Mouse (Mus musculus) heart, postnatal 0 days (tissue): ENCODE data around the gene Xrcc1.

ENCODE experiments used
- CTCF ChIP-seq: IDR thresholded peaks from 2 replicates; pipeline ENCODE4 v1.5.1; 2016; ENCODE audit warnings: antibody characterized with exemption, control low read depth, low read depth
- EP300 ChIP-seq: IDR thresholded peaks from 2 replicates; pipeline ENCODE4 v1.6.1; 2016; ENCODE audit warnings: antibody characterized with exemption, low read depth

DNA sequence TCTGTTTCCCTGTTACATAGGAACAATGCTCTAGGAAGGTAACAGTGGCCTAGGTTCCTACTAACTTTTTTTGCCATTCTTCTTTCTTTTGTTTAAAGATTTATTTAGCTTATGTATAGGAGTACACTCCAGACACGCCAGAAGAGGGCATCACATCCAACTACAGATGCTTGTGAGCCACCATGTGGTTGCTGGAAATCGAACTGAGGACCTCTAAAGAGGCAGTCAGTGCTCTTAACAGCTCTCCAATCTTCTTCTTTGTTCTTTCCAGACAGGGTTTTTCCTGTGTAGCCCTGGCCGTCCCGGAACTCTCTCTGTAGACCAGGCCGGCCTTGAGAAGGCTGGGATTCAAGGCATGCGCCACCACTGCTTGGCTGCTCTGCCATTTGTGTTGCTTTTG is 21.1 kb upstream of the Xrcc1 start:
- TF ChIP-seq EP300 (no peak), CTCF (no peak)
